Mouse (Mus musculus) liver, adult 2 months (tissue): ENCODE measurements around the gene Kdm8.

Source experiments
- CTCF ChIP-seq: fragments of 200-500 bp; IDR thresholded peaks from 2 replicates; pipeline ENCODE4 v1.5.1; 2011; ENCODE audit warnings: low read depth, low read length, control low read depth
- POLR2A ChIP-seq: fragments of 200-500 bp; IDR thresholded peaks from 2 replicates; pipeline ENCODE4 v1.6.1; 2011; ENCODE audit warnings: low read length, control low read depth; ENCODE audit not compliant: insufficient read depth; ENCODE audit errors: extremely low read depth

DNA sequence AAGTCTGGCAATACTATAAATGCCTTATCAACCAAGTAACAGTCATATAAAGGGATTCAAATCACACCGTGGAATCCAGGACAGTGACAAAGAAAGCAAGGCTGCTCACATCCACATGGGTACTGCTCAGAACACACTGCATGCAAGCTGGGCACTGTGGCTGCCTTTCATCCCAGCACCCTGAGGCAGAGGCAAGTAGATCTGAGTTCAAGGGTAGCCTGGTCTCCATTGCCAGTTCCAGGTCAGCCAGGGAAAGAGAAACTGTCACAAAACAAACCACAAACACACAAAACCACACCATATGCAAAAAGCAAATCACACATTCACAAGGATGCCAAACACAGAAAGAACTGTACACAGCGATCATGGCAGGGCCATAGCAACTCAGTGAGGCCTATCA lies 45.2 kb downstream of the Kdm8 start:
- no peak for TF ChIP-seq CTCF
- TF ChIP-seq POLR2A = no peak
